Comparison of ENCODE assay signal across 16 mouse cellular contexts in the genomic region with DNA sequence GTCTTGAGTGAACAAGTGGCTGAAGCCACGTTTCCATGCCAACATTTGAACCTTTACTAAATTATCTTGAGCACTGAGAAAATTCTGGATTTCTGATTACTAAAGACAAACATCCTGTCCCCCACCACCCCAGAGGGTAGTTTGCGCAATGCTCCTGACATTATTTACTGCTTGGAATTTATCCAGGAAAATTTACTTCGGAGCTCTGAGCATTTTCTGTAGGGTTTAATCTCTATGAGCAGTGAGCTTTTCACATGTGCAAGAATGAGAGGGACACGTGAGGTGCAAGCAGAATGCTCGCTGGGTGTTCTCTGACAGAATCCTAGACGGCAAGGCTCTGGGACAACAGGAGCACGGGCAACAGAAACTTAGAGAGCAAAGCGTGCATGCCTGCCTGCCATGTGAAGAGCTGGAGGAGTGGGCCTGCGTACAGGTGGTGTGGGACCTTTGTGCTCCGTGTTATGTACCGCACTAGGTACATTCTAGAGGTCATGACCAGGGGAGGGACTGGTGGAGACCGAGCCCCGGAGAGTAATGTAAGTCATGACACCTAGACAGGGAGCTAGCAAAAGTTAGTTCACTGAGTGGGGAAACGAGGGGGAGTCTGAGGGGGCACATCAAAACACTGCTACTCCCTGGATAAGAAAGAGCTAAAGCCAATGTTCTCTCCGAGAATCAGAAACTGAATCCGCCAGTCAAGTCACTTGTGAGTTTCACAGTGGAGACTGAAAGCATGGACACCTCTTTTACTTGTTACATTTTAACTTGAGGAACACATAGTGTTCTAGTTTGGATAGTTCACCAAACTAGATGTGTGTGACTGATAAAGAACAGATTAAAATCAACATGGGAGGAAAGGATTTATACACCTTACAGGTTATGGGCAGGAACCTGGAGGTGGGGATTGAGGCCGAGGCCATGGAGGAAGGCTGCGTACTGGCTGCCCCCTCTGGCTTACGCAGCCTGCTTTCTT.
DNase-seq lines count a peak whose midpoint lies in the region; TF ChIP-seq lines count a peak whose summit lies in the region.
"Had no signal": no experiment of that assay in that cellular context is flagged by ENCODE, and none has a peak within 500 bp of the region (broad histone marks: within the 10 kb centered on the region; RNA-seq: fewer than 3 reads in every experiment).

No protein-coding gene starts in this region.

- H3K36me3 ChIP-seq in liver, adult 2 months (ENCODE audit: control insufficient read depth, insufficient read depth, low read length): no peaks in the 10 kb centered on the region
- H3K36me3 ChIP-seq in limb, embryonic 10.5 days: no peaks in the 10 kb centered on the region
- H3K36me3 ChIP-seq: embryonic facial prominence, embryonic 13.5 days; stomach, embryonic 15.5 days had no signal

- peaks cover 2% of the 10 kb centered on the region; the same call in 1 of the 2 replicates for H3K4me1 ChIP-seq in liver, adult 2 months (ENCODE audit: control insufficient read depth, insufficient read depth, low read length)
- H3K4me1 ChIP-seq in limb, embryonic 10.5 days: 0 out of 2 replicates have a peak, but pooled peaks cover 3% of the 10 kb centered on the region
- H3K4me1 ChIP-seq: stomach, embryonic 15.5 days had no signal

- TF ChIP-seq CTCF in liver, adult 2 months (IDR thresholded peaks at IDR 0.05; ENCODE audit: low read depth, low read length): no peak

- H3K9me3 ChIP-seq in limb, embryonic 10.5 days (replicated peaks): no peaks in the 10 kb centered on the region
- H3K9me3 ChIP-seq: stomach, embryonic 15.5 days had no signal

- no peak for TF ChIP-seq POLR2A in liver, adult 2 months (IDR thresholded peaks at IDR 0.05; ENCODE audit: extremely low read depth, insufficient read depth, low read length)

- H3K27me3 ChIP-seq in liver, adult 2 months (ENCODE audit: control insufficient read depth, insufficient read depth, low read length): no peaks in the 10 kb centered on the region
- H3K27me3 ChIP-seq in limb, embryonic 10.5 days (ENCODE audit: low read depth, poor library complexity, severe bottlenecking): no peaks in the 10 kb centered on the region
- H3K27me3 ChIP-seq: embryonic facial prominence, embryonic 13.5 days; forebrain, embryonic 13.5 days; Patski; stomach, embryonic 15.5 days had no signal

- intact Hi-C loops in gastrocnemius, postnatal 14 days (cut with DNase I; ENCODE audit: low total_unique reads): no loop called here

- no peak overlapping the region for H3K4me3 ChIP-seq in liver, adult 2 months (ENCODE audit: insufficient read depth, low read depth, low read length)
- no peak overlapping the region for H3K4me3 ChIP-seq in limb, embryonic 10.5 days
- H3K4me3 ChIP-seq: embryonic facial prominence, embryonic 13.5 days; forebrain, embryonic 13.5 days; stomach, embryonic 15.5 days had no signal

- no peak overlapping the region for H3K27ac ChIP-seq in liver, adult 2 months (replicated peaks; ENCODE audit: insufficient read depth, low read depth, low read length)
- H3K27ac ChIP-seq in limb, embryonic 10.5 days: peak overlapping the region; percentile 50; the same call in 1 of the 2 replicates
- H3K27ac ChIP-seq: embryonic facial prominence, embryonic 13.5 days; forebrain, embryonic 13.5 days; stomach, embryonic 15.5 days had no signal

- H3K9ac ChIP-seq in liver, adult 2 months (ENCODE audit: low read depth, low read length): no peak overlapping the region
- H3K9ac ChIP-seq: embryonic facial prominence, embryonic 13.5 days; forebrain, embryonic 13.5 days; stomach, embryonic 15.5 days had no signal

- no peaks in the 10 kb centered on the region for H3K79me2 ChIP-seq in liver, adult 2 months (ENCODE audit: control insufficient read depth, insufficient read depth, low read length)

- 33% methylated on average over 19 of the region's 19 CpGs for WGBS in liver, adult 2 months
- 84% methylated on average over 19 of the region's 19 CpGs for WGBS in limb, embryonic 10.5 days

- DNase-seq in liver, adult 2 months (ENCODE audit: extremely low read depth, low read depth, low spot score): peak; percentile 84
- DNase-seq in liver: no peak
- DNase-seq in kidney, adult 18-20 months: peak; percentile 52
- DNase-seq in limb, embryonic 10.5 days (ENCODE audit: low spot score): no peak
- DNase-seq in lung, postnatal 10 days: peak; percentile 35
- no peak for DNase-seq in gastrocnemius, postnatal 14 days
- DNase-seq in right cerebral cortex, postnatal 25 days: no peak
- no peak for DNase-seq in layer of hippocampus, adult 9-11 months
- DNase-seq: cerebellum, postnatal 14 days; gastrocnemius, postnatal 10 days; left cerebral cortex, postnatal 4 days; thymus, postnatal 4 days had no signal

Comparison
In these comparisons a context has a peak if more than half of its experiments do, and no peak if none do; other contexts are left out.
1. DNase-seq: peak in liver, adult 2 months (single experiment), kidney, adult 18-20 months (single experiment) and lung, postnatal 10 days (single experiment); none in liver (single experiment), limb, embryonic 10.5 days (single experiment), gastrocnemius, postnatal 14 days (single experiment), right cerebral cortex, postnatal 25 days (single experiment) and layer of hippocampus, adult 9-11 months (single experiment).